Mouse (Mus musculus) megakaryocyte, embryonic 14.5 days (primary cell): ENCODE measurements around the gene Ankrd33. TPM values are rescaled to one million over a fixed set of nuclear protein-coding genes. Genes with fewer than 3 reads are reported as not detected.

Source experiments
- H3K27me3 ChIP-seq: replicated peaks from 2 replicates; pipeline ENCODE3; 2012; ENCODE audit warnings: inconsistent platforms
- H3K36me3 ChIP-seq: replicated peaks from 2 replicates; pipeline ENCODE3; 2012; ENCODE audit warnings: low read length, inconsistent platforms, mixed read lengths
- H3K4me1 ChIP-seq: 2 replicates; pipeline ENCODE4 v1.6.1; 2012; ENCODE audit warnings: inconsistent platforms
- H3K4me3 ChIP-seq: replicated peaks from 2 replicates; pipeline ENCODE3; 2012; ENCODE audit warnings: moderate library complexity, mild to moderate bottlenecking, inconsistent platforms
- H3K9me3 ChIP-seq: 2 replicates; pipeline ENCODE4 v1.6.1; 2012; ENCODE audit warnings: inconsistent platforms
- FLI1 ChIP-seq: IDR thresholded peaks from 2 replicates; pipeline ENCODE4 v1.6.1; 2012; ENCODE audit warnings: low read length, inconsistent platforms, mixed read lengths
- GATA1 ChIP-seq: IDR thresholded peaks from 3 replicates; pipeline ENCODE4 v1.6.1; 2012; ENCODE audit warnings: mixed read lengths, low read length, inconsistent platforms, borderline replicate concordance
- polyA plus RNA-seq: library from polyadenylated mRNA; stranded (reverse); fragments of >175 nt; gene quantifications from 2 replicates; pipeline ENCODE4 v1.2.3, GENCODE M21; 2012; ENCODE audit warnings: low replicate concordance; ENCODE audit not compliant: insufficient read depth

Gene Ankrd33
- polyA plus RNA-seq, 1 experiment, result not detected

DNA sequence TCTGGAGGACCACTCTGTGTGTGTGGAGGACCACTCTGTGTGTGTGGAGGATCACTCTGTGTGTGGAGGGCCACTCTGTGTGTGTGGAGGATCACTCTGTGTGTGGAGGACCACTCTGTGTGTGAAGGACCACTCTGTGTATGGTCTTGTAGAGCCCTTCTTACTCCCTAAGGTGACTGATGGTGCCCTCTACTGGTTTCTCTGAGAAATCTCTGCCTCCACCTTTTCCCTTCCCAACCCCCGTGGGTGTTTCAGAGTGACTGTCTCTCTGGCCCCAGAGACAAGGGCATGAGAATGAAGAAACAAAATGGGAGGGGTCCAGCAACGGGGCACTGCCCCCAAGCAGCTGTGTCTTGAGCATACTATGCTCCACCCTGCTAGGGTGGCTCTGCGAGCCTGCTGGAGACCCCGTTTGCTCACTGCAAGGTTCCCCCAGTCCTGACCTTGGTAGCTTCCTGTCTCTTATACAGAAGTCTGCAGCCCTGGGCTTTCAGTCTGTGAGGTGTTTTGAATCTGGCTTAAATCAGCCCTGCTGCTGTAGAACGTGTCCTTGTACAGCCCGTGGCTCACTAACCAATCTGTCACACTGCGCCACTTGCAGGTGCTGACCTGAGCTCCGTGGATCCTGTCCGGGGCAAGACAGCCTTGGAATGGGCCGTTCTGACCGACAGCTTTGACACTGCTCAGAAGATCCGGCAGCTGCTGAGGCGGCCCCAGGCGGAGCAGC lies 3.0 kb downstream of the Ankrd33 start:
- peaks cover 27% of the 10 kb centered on the region for H3K9me3 ChIP-seq
- H3K4me3 ChIP-seq, result no peak overlapping the region
- peaks cover 47% of the 10 kb centered on the region for H3K27me3 ChIP-seq
- peaks cover 55% of the 10 kb centered on the region for H3K4me1 ChIP-seq
- TF ChIP-seq GATA1 (no peak), FLI1 (no peak)
- H3K36me3 ChIP-seq, result no peaks in the 10 kb centered on the region

DNA sequence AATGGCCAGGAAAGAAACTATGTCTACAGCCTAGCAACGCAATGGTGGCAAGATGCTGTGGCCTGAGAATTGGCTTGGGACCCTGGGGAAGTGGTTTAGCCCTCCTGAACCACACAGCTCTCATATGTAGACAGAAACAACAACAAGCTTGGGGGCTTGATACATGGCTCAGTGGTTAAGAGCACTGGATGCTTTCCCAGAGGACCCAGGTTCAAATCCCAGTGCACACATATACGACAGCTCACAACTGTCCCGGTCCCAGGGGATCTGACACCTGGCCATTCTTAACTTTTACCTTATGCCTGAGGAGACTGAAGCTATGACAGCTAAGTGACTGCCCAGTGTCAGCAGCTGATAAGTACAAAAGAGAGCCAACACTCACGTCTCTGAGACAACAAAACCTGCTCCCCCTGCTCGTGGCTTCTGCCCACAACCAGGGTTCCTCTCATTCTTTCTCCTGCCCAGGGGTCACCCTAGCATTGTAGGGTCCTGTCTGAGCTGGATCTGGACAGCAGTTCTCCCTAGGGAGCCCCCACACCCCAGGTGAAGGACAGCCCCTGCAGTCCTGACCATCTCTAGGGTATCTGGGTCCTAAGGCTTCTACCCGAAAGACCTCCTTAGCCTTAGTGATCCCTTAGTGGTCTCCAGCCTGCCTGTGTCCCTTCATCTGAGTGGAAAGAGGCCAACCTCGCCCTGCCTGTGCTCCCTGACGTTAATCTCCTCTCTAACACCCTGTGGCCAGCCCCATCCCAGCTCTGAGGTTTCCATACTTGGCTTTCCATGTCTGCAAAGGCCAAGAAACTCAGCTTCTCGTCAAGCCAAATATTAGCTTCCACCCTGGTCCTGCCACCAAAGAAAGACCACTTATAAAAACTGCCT lies 6.1 kb downstream of the Ankrd33 start:
- Histone ChIP-seq H3K27me3 (peaks cover 46% of the 10 kb centered on the region), H3K4me3 (no peak overlapping the region), H3K36me3 (peaks cover 7% of the 10 kb centered on the region), H3K4me1 (peaks cover 77% of the 10 kb centered on the region), H3K9me3 (peaks cover 21% of the 10 kb centered on the region)
- TF ChIP-seq GATA1, result no peak
- no peak for TF ChIP-seq FLI1

DNA sequence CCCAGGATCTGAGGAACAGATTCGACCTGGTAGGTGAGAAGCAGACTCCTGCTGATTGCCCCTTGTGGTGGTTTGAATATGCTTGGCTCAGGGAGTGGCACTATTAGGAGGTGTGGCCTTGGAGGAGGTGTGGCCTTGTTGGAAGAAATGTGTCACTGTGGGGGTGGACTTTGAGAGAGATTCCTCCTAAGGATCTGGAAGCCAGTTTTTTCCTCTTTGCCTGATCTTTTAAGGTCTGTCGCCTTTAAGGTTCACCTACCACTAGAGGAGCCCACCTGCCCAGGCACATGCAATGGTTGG lies 6.7 kb downstream of the Ankrd33 start:
- peaks cover 7% of the 10 kb centered on the region for H3K36me3 ChIP-seq
- TF ChIP-seq GATA1, result no peak
- TF ChIP-seq FLI1, result no peak
- H3K4me3 ChIP-seq, result no peak overlapping the region
- H3K27me3 ChIP-seq, result peaks cover 46% of the 10 kb centered on the region
- H3K4me1 ChIP-seq, result peaks cover 83% of the 10 kb centered on the region
- H3K9me3 ChIP-seq, result peaks cover 21% of the 10 kb centered on the region

DNA sequence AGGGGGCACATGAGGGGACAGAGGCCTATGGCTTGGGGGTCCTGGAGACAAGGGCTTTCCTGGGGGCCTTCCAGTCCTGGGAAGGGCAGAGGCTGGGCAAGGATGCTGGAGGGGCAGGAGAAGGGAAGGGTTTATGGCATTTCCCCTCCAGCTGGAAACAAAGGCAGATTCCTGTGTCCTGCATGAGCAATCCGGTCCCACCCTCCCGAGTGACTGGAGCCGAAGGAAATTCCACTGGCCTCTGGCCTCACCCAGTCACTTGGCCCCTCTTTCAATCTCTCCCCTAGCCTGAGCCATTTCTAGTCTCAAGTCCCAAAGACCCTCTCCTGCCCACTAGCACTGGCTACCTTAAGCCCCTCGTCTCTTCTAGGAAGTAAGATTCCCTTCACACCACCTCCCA lies 7.6 kb downstream of the Ankrd33 start:
- Histone ChIP-seq H3K36me3 (peaks cover 7% of the 10 kb centered on the region), H3K4me3 (peak overlapping the region; percentile 14), H3K9me3 (peaks cover 21% of the 10 kb centered on the region), H3K4me1 (peaks cover 92% of the 10 kb centered on the region), H3K27me3 (peaks cover 51% of the 10 kb centered on the region)
- TF ChIP-seq FLI1 (no peak), GATA1 (no peak)

DNA sequence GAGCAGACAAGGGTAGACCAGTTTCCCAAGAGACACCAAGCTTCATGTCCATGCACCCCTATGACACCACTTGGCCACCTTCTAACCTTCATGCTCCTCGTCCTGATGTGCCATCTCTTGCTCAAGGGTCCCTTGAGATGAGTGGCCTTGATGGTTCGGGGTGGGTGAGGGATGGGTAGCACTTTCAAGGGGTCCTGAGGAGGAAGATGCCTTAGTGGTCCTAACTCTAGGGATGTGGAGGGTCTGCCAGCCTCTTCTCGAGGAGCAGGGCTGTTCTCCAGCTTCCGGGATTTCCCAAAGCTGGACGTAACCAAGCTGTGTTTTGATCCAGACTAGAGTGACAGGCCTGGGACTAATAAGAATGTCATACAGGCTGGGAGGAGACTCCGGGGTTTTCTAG lies 10.0 kb downstream of the Ankrd33 start:
- Histone ChIP-seq H3K4me3 (no peak overlapping the region), H3K9me3 (peaks cover 19% of the 10 kb centered on the region), H3K4me1 (peaks cover 90% of the 10 kb centered on the region), H3K27me3 (peaks cover 58% of the 10 kb centered on the region), H3K36me3 (peaks cover 7% of the 10 kb centered on the region)
- TF ChIP-seq FLI1 (no peak), GATA1 (no peak)

DNA sequence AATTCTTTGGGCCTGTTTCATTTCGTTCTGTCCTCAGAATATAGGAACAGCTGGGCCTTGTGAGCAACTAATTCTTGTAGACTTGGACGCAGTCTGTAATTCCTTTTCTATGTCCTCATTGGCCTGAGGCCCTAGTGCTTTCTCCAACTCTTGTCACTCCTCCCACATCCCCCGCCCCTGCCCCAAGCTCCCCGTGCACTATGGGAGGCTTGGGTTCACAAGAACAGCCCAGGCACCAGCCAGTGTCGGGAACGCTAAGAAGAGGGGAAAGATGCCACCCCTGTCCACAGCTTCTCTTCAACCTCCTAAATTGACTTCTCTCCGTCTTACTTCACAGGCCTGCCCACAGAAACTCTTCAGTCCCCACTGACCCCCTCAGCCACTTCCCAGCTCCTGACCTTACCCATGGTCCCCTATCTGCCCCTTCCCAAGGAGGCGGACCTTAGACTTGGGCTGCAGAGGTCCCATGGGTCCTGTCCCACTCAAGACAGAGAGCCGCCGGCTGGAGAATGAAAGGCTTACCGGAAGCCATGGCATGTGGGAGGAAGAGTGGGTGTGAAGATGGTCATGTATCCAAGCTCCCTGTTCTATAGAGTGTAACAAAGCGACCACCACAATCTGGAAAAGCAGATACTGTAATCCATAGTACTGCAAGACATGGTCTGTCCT lies 11.5 kb downstream of the Ankrd33 start:
- Histone ChIP-seq H3K4me1 (peaks cover 87% of the 10 kb centered on the region), H3K27me3 (peaks cover 65% of the 10 kb centered on the region), H3K36me3 (peaks cover 7% of the 10 kb centered on the region), H3K9me3 (peaks cover 15% of the 10 kb centered on the region), H3K4me3 (no peak overlapping the region)
- TF ChIP-seq FLI1, result no peak
- TF ChIP-seq GATA1, result no peak

DNA sequence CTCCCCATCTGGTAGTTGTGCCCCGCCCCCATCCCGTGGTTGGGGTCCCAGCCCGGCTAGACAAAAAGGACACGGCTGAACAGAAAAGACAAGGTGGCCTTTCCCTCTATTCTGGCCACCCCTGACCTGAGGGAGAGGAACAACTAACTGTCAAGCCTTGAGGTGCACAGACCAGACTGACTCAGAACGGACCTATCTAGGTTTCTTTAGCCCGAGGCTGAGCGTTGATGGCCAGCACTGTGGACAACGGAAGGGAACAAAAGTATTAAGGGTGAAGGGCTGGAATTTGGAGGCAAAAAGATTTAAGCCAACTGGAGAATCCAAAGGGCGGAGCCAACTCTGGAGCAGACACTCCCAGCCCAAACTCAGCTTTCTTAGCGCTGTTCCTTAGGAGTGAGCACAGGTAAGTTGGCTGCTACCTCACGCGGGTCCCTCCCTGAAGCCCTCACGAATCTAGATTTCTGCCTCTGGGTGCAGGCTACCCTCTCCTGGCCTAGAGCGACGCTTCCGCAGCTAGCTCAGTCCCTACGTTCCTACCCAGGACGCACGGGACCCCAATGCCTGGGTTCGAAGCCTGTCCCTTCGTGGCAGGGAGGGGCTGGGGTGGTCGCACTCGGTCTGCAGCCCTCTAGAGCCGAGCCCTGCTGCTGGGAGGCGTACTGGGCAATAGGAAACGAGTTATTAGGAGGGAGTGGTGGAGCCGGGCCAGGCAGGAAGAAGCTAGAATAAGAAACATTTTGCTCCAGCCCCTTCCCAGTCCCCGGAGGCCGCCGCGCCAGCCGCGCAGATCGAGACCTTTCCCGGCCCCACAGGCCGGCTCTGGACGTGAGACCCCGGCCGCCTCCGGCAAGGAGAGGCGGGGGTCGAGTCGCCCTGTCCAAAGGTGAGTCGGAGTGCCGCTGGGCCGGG lies 12.9 kb downstream of the Ankrd33 start, which contains the start of gene Acvrl1:
Gene Acvrl1 (plus strand): TSS at position 342 of the 909 bp plus-strand sequence.
- TF ChIP-seq GATA1 (no peak), FLI1 (no peak)
- H3K4me1 ChIP-seq, result peaks cover 87% of the 10 kb centered on the region
- peaks cover 11% of the 10 kb centered on the region for H3K9me3 ChIP-seq
- peaks cover 7% of the 10 kb centered on the region for H3K36me3 ChIP-seq
- peaks cover 78% of the 10 kb centered on the region for H3K27me3 ChIP-seq
- H3K4me3 ChIP-seq, result peak within 1 kb of the TSS; percentile 89

DNA sequence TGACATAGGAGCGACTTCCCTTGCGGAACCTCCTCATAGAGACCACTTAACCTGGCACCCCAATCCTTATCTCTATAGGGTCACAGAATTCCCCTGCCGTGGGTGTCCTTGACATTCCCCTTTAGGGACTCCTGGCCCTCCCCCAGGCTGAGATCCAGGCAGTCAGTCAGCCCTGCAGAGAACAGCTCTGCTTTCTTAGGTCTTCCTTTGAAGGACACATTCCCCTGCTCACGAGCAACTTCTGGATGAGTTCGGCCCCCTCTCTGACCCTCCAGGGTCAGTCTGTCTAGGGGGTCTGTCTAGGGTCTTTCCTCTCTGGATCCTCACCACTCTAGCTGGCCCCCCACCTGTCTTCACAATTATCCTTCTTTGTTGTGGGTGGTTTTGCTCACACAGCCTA lies 13.9 kb downstream of the Ankrd33 start:
- H3K4me1 ChIP-seq, result peaks cover 87% of the 10 kb centered on the region
- H3K4me3 ChIP-seq, result peak overlapping the region; percentile 89
- peaks cover 11% of the 10 kb centered on the region for H3K9me3 ChIP-seq
- H3K27me3 ChIP-seq, result peaks cover 86% of the 10 kb centered on the region
- no peak for TF ChIP-seq GATA1
- TF ChIP-seq FLI1, result no peak
- peaks cover 7% of the 10 kb centered on the region for H3K36me3 ChIP-seq

DNA sequence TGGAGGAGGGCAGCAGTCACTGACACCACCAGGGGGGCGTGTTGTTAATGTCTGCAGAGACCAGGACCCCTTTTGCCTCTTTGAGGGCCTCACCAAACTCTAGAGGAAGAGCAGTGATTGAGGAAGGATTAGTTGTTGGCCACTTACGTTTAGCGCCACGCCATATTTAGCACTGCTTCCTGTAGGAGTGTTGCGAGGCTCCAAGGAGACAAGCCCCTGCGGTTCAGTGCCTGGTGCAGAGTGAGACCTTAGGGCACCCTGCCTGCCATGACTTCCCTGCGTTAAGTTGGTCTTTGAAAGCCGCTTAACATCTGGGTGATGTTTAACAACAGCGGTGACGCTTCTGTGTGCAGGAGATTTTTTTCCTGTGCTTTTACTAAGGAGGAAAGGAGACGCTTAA lies 15.9 kb downstream of the Ankrd33 start:
- Histone ChIP-seq H3K36me3 (peaks cover 5% of the 10 kb centered on the region), H3K9me3 (no peaks in the 10 kb centered on the region), H3K4me1 (peaks cover 90% of the 10 kb centered on the region), H3K4me3 (no peak overlapping the region), H3K27me3 (peaks cover 92% of the 10 kb centered on the region)
- TF ChIP-seq FLI1 (no peak), GATA1 (no peak)
